Comparison of ENCODE assay signal across 22 mouse cellular contexts in genomic region chr4:109574331-109574730, GRCm38 (mm10). TPM values are rescaled to one million over a fixed set of nuclear protein-coding genes. Genes with fewer than 3 reads are reported as not detected.
A peak's percentile ranks its signal among the peaks of the same experiment; 100 is the strongest.
DNase-seq lines count a peak whose midpoint lies in the region.
"Had no signal": no experiment of that assay in that cellular context is flagged by ENCODE, and none has a peak within 500 bp of the region (broad histone marks: within the 10 kb centered on the region; RNA-seq: fewer than 3 reads in every experiment).

No protein-coding gene starts in this region.

- peak; percentile 2 for DNase-seq in layer of hippocampus, adult 11-12 months (ENCODE audit: low spot score)
- DNase-seq in layer of hippocampus, adult 18-20 months (ENCODE audit: low spot score in 2 of 2): no peak
- DNase-seq in WW6 (ENCODE audit: low read depth, low spot score): peak; percentile 11
- DNase-seq in adrenal gland, postnatal 14 days: peak; percentile 72
- DNase-seq in lung, postnatal 36 days: peak; percentile 18
- no peak for DNase-seq in urinary bladder, adult 2 months (ENCODE audit: low spot score)
- DNase-seq in spleen, postnatal 14 days (ENCODE audit: low spot score in 2 of 2): no peak
- DNase-seq: cerebellum, postnatal 25 days; liver, embryonic 13.5 days had no signal

RNA-seq across cellular contexts. Expression of gene 4930522H14Rik, which starts 43.2 kb away (rescaled TPM):
- total RNA-seq in layer of hippocampus, adult 18-20 months (2021): not detected
- total RNA-seq in adrenal gland, postnatal 14 days (2021): not detected in 2 replicates
- polyA plus RNA-seq in urinary bladder, adult 2 months (2012; rRNA removed): not detected in 2 replicates
- total RNA-seq: heart, adult 8-10 months; layer of hippocampus, adult 8-10 months; left cerebral cortex, adult 18-20 months; MEL had no signal
- polyA plus RNA-seq: forebrain, embryonic 13.5 days; heart, embryonic 16.5 days; hindbrain, embryonic 13.5 days; intestine, embryonic 14.5 days; kidney, embryonic 15.5 days; limb, embryonic 11.5 days; liver, embryonic 13.5 days; macrophage; midbrain, embryonic 12.5 days; small intestine, adult 2 months had no signal

Comparison
In these comparisons a context has a peak if more than half of its experiments do, and no peak if none do; other contexts are left out.
1. DNase-seq: peak in layer of hippocampus, adult 11-12 months (single experiment), WW6 (single experiment), adrenal gland, postnatal 14 days (single experiment) and lung, postnatal 36 days (single experiment); none in layer of hippocampus, adult 18-20 months (0 of 2), urinary bladder, adult 2 months (single experiment) and spleen, postnatal 14 days (0 of 2).